Mouse (Mus musculus) right cerebral cortex, postnatal 14 days (tissue): ENCODE results near the gene Amd1.
A peak's percentile ranks its signal among the peaks of the same experiment; 100 is the strongest.

Experiments
- DNase-seq: peaks from one replicate; pipeline ENCODE4 v3.0.0; 2022

Amd1 gene

DNA sequence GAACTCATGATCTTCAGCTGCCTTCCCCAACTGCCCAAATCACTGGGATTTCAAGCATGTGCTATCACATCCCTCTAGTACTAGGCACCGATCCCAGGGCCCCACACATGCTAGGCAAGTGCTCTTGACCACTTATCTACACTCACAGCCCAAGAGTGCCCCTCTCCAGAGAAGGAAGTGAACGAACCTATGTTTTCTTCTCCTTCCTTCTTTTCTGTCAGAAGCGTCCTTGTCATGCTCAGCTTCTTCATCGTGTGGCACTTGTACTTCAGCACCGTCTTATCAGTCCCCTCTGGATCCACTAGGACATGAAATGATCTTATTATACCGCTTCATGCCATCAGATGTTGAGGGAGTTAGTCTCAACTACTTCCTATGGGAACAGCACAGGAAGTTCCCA is 51.0 kb downstream of the Amd1 start:
- DNase-seq, result no peak

GRCm38 (mm10) chr10:40249625-40250024 is 52.4 kb downstream of the Amd1 start:
- DNase-seq, result peak; percentile 14

GRCm38 (mm10) chr10:40247166-40247716 is 54.7 kb downstream of the Amd1 start:
- no peak for DNase-seq

- peak; percentile 82 for DNase-seq
Measured at GRCm38 (mm10) chr10:40246374-40247165, 55.4 kb downstream of the Amd1 start, which contains the start of gene Rpf2. Rpf2 (minus strand) TSS chr10:40247036.

DNA sequence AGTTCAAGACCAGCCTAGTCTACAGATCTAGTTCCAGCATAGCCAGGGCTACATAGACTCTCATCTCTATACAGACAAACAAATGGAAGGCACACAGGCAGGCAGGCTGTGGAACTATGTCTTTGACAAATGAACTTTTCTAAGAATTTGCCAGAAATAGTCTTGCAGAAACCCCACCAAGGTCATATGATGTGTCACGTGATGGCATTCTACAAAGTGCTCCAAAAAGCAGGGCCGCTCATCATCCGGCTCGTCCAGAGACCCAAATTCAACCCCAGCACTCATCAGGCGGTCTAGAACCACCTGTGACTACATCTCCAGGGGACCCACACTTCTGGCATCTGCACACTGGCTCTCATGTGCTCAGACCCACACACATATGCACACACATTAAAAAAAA is 64.2 kb downstream of the Amd1 start:
- no peak for DNase-seq
